Mouse (Mus musculus): ENCODE data around the gene Zfp266. TPM values are rescaled to one million over a fixed set of nuclear protein-coding genes. Genes with fewer than 3 reads are reported as not detected.

Gene Zfp266
- polyA plus RNA-seq, 1 experiment from 2014 or later, result 141 TPM

GRCm38 (mm10) chr9:20476632-20477031 is 44.6 kb downstream of the Zfp266 start:
- 100% methylated on average over 1 of the region's 1 CpGs for WGBS

GRCm38 (mm10) chr9:20466761-20467442 is 54.3 kb downstream of the Zfp266 start:
- H3K36me3 ChIP-seq (ENCODE audit: control insufficient read depth, insufficient read depth, low read length), result peaks cover 20% of the 10 kb centered on the region
- DNase-seq (ENCODE audit: low spot score) (peak; percentile 58), ATAC-seq (ENCODE audit: insufficient read depth, low FRiP score, low TSS enrichment) (peak; percentile 48; the same call in 1 of the 2 replicates)
- WGBS, result 56% methylated on average over 7 of the region's 7 CpGs
- no peaks in the 10 kb centered on the region for H3K4me1 ChIP-seq (ENCODE audit: control insufficient read depth, insufficient read depth, low read length)
- H3K4me2 ChIP-seq (ENCODE audit: low read depth), result no peak overlapping the region
- no peak overlapping the region for H3K4me3 ChIP-seq (ENCODE audit: low read depth, low read length)
- no peak overlapping the region for H3K27ac ChIP-seq (ENCODE audit: low read depth, low read length)
- H3K27me3 ChIP-seq (ENCODE audit: control insufficient read depth, insufficient read depth, low read length), result no peaks in the 10 kb centered on the region
- no peaks in the 10 kb centered on the region for H3K9me3 ChIP-seq (ENCODE audit: control insufficient read depth, low read length)
- no peak overlapping the region for H3K9ac ChIP-seq (ENCODE audit: low read length)

More at GRCm38 (mm10) chr9:20476632-20477031, 44.6 kb downstream of the Zfp266 start:
- no peaks in the 10 kb centered on the region for H3K4me1 ChIP-seq (ENCODE audit: control insufficient read depth, insufficient read depth, low read length)
- H3K9me3 ChIP-seq (ENCODE audit: control insufficient read depth, low read length), result no peaks in the 10 kb centered on the region
- no peaks in the 10 kb centered on the region for H3K27me3 ChIP-seq (ENCODE audit: control insufficient read depth, insufficient read depth, low read length)
- H3K9ac ChIP-seq (ENCODE audit: low read length), result no peak overlapping the region
- no peak overlapping the region for H3K4me3 ChIP-seq (ENCODE audit: low read depth, low read length)
- no peak for ATAC-seq (ENCODE audit: insufficient read depth, low FRiP score, low TSS enrichment)
- H3K4me2 ChIP-seq (ENCODE audit: low read depth), result no peak overlapping the region
- DNase-seq (ENCODE audit: low spot score), result no peak
- H3K36me3 ChIP-seq (ENCODE audit: control insufficient read depth, insufficient read depth, low read length), result peaks cover 11% of the 10 kb centered on the region
- no peak overlapping the region for H3K27ac ChIP-seq (ENCODE audit: low read depth, low read length)

GRCm38 (mm10) chr9:20459377-20460317 is 61.6 kb downstream of the Zfp266 start, which contains the start of gene Zfp26:
Gene Zfp26 (minus strand): TSS chr9:20460162.
- under 1% methylated on average over 48 of the region's 48 CpGs for WGBS
- peak within 1 kb of the TSS; percentile 70 for H3K4me2 ChIP-seq (ENCODE audit: low read depth)
- H3K4me1 ChIP-seq (ENCODE audit: control insufficient read depth, insufficient read depth, low read length), result no peaks in the 10 kb centered on the region
- peak within 1 kb of the TSS; percentile 69 for H3K4me3 ChIP-seq (ENCODE audit: low read depth, low read length)
- no peaks in the 10 kb centered on the region for H3K9me3 ChIP-seq (ENCODE audit: control insufficient read depth, low read length)
- peaks cover 2% of the 10 kb centered on the region; the same call in 1 of the 2 replicates for H3K36me3 ChIP-seq (ENCODE audit: control insufficient read depth, insufficient read depth, low read length)
- no peaks in the 10 kb centered on the region for H3K27me3 ChIP-seq (ENCODE audit: control insufficient read depth, insufficient read depth, low read length)
- peak within 1 kb of the TSS; percentile 83 for H3K9ac ChIP-seq (ENCODE audit: low read length)
- peak; percentile 91 for ATAC-seq (ENCODE audit: insufficient read depth, low FRiP score, low TSS enrichment)
- peak within 1 kb of the TSS; percentile 72 for H3K27ac ChIP-seq (ENCODE audit: low read depth, low read length)
- peak; percentile 82 for DNase-seq (ENCODE audit: low spot score)

GRCm38 (mm10) chr9:20453647-20454046 is 67.6 kb downstream of the Zfp266 start:
- no peaks in the 10 kb centered on the region for H3K9me3 ChIP-seq (ENCODE audit: control insufficient read depth, low read length)
- DNase-seq (ENCODE audit: low spot score) (no peak), ATAC-seq (ENCODE audit: insufficient read depth, low FRiP score, low TSS enrichment) (no peak)
- WGBS, result 87% methylated on average over 4 of the region's 4 CpGs
- no peak overlapping the region for H3K4me3 ChIP-seq (ENCODE audit: low read depth, low read length)
- no peak overlapping the region for H3K4me2 ChIP-seq (ENCODE audit: low read depth)
- no peaks in the 10 kb centered on the region for H3K27me3 ChIP-seq (ENCODE audit: control insufficient read depth, insufficient read depth, low read length)
- H3K36me3 ChIP-seq (ENCODE audit: control insufficient read depth, insufficient read depth, low read length), result peaks cover 5% of the 10 kb centered on the region
- no peaks in the 10 kb centered on the region for H3K4me1 ChIP-seq (ENCODE audit: control insufficient read depth, insufficient read depth, low read length)
- H3K27ac ChIP-seq (ENCODE audit: low read depth, low read length), result no peak overlapping the region
- no peak overlapping the region for H3K9ac ChIP-seq (ENCODE audit: low read length)

- 100% methylated on average over 1 of the region's 1 CpGs for WGBS
Measured at GRCm38 (mm10) chr9:20451493-20451892, 69.7 kb downstream of the Zfp266 start.

More at GRCm38 (mm10) chr9:20451493-20451892, 69.7 kb downstream of the Zfp266 start:
- Histone ChIP-seq H3K27ac (ENCODE audit: low read depth, low read length) (no peak overlapping the region), H3K9me3 (ENCODE audit: control insufficient read depth, low read length) (no peaks in the 10 kb centered on the region), H3K27me3 (ENCODE audit: control insufficient read depth, insufficient read depth, low read length) (no peaks in the 10 kb centered on the region), H3K4me1 (ENCODE audit: control insufficient read depth, insufficient read depth, low read length) (no peaks in the 10 kb centered on the region), H3K9ac (ENCODE audit: low read length) (no peak overlapping the region), H3K36me3 (ENCODE audit: control insufficient read depth, insufficient read depth, low read length) (peaks cover 5% of the 10 kb centered on the region), H3K4me2 (ENCODE audit: low read depth) (no peak overlapping the region), H3K4me3 (ENCODE audit: low read depth, low read length) (no peak overlapping the region)
- no peak for DNase-seq (ENCODE audit: low spot score)
- ATAC-seq (ENCODE audit: insufficient read depth, low FRiP score, low TSS enrichment), result no peak

Other genes with a start within 250 kb of the Zfp266 start
- not detected in 2 replicates for gene Olfr39, start 239.1 kb downstream of the Zfp266 start, polyA plus RNA-seq (2014; fragmentation: Nextera tagmentation; extraction: Ambion mirVana)
- not detected in 2 replicates for gene Olfr873, start 222.9 kb downstream of the Zfp266 start, polyA plus RNA-seq (2014; fragmentation: Nextera tagmentation; extraction: Ambion mirVana)
- not detected in 2 replicates for gene Olfr18, start 185.3 kb downstream of the Zfp266 start, polyA plus RNA-seq (2014; fragmentation: Nextera tagmentation; extraction: Ambion mirVana)
- 31.1 and 33.8 TPM in 2 replicates for gene Zfp560, start 136.2 kb downstream of the Zfp266 start, polyA plus RNA-seq (2014; fragmentation: Nextera tagmentation; extraction: Ambion mirVana)
- 31.0 and 37.7 TPM in 2 replicates for gene Zfp26, start 61.3 kb downstream of the Zfp266 start, polyA plus RNA-seq (2014; fragmentation: Nextera tagmentation; extraction: Ambion mirVana)
- gene Zfp426, start 28.7 kb downstream of the Zfp266 start, polyA plus RNA-seq (2014; fragmentation: Nextera tagmentation; extraction: Ambion mirVana), result 35.4 and 37.6 TPM in 2 replicates
- gene Zfp846, start 59.9 kb upstream of the Zfp266 start, polyA plus RNA-seq (2014; fragmentation: Nextera tagmentation; extraction: Ambion mirVana), result 21.2 and 21.6 TPM in 2 replicates
- gene Ubl5, start 121.5 kb upstream of the Zfp266 start, polyA plus RNA-seq (2014; fragmentation: Nextera tagmentation; extraction: Ambion mirVana), result 391 and 397 TPM in 2 replicates
- gene Fbxl12, start 123.3 kb upstream of the Zfp266 start, polyA plus RNA-seq (2014; fragmentation: Nextera tagmentation; extraction: Ambion mirVana), result 15.3 and 15.8 TPM in 2 replicates
- gene Pin1, start 130.7 kb upstream of the Zfp266 start, polyA plus RNA-seq (2014; fragmentation: Nextera tagmentation; extraction: Ambion mirVana), result 68.7 and 71.6 TPM in 2 replicates
- gene Olfm2, start 224.9 kb upstream of the Zfp266 start, polyA plus RNA-seq (2014; fragmentation: Nextera tagmentation; extraction: Ambion mirVana), result 76.1 and 88.4 TPM in 2 replicates

Data from neural tube, embryonic 11.5 days (tissue).